Mouse (Mus musculus): Measurements from ENCODE around the gene Iqcb1. TPM values are rescaled to one million over a fixed set of nuclear protein-coding genes. Genes with fewer than 3 reads are reported as not detected.

Gene Iqcb1
- total RNA-seq, 2 experiments from 2014 or later: 25.9 to 30.6 TPM

DNA sequence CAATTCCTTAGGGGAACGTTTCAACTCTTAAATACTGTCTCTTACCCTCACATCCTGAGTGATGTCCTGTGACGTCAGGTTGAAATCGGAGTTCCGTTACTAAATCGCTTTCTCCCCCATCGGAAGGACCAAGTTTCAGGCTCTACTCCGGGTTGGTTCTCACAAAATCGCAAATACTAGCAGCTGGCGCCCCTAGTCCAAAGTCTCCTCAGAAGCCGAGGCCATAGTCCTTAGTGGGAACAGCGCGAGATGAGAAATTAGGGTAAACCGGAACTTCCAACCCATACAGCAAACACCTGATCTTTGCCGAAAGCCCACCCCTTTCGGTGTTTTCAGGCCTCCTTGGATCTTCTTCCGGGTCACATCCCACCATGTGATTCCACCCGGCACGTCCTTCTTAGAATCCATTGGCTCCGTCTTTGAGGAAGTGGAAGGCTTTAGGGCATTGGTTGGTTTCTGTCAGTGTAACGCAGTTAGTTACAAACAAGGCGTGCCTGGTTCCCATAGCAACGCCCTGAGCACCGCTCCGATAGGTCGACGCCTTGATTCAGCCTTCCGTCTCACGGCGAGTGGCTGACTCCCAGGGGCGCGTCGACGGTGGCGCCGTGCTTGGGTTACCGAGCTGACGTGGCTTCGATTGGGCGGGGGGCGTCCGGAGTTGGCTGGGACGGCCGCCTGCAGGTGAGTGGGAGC, 46.5 kb downstream of the Iqcb1 start, which contains the start of the genes Eaf2 and Golgb1:
TSS of gene Eaf2 (minus strand) at position 421 of the 693 bp plus-strand sequence.
TSS of gene Golgb1 (plus strand) at position 558 of the 693 bp plus-strand sequence.
- DNase-seq (ENCODE audit: low spot score in 2 of 2): peak; percentile 66 to 89

DNA sequence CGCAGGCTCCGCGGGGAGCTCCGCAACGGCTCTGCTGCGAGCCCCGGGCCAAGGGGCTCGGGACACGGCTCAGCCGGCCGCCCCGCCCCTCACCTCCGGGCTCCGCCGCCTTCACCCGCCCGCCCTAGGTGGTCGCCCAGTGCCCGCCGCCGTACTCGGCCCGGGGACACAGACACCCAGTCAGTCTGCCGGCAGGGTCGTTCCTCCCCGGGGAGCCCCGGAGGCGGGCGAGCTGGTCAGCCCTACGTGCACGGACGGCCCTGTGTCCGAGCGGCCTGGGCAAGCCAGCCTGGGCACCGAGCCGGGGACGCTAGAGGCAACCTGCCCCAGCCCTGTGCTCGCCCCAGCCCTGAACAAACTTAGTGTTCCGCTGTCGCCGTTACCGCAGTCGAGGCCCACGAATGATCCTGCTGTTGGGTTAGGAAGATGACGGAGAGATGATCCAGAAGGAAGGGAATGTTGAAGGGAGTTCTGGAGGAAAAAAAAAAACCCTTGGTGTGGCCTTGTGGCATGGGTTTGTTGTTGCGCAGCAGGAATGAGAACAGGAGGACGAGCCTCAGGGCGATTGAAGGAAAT, 47.2 kb downstream of the Iqcb1 start:
- peak in 1 of 2 experiments; percentile 50 for DNase-seq (ENCODE audit: low spot score in 2 of 2)

DNA sequence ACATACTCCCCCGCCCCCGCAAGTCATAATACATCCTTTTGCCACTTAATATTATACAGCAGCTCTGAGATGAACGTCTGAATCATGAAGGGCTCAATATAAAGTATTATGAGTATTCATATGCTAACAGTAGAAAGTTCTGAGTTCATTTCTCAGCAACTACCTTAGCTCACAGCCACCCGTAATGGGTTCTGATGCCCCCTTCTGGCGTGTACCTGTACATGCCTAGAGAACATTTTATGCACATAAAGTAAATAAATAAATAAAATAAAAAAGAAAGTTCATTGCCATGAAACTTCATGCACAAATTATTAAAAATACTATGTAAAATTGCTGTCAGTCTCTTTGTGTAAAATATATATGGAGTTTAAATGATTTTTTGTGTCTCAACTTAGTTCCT, 49.1 kb downstream of the Iqcb1 start:
- DNase-seq (ENCODE audit: low spot score in 2 of 2): no peak

DNA sequence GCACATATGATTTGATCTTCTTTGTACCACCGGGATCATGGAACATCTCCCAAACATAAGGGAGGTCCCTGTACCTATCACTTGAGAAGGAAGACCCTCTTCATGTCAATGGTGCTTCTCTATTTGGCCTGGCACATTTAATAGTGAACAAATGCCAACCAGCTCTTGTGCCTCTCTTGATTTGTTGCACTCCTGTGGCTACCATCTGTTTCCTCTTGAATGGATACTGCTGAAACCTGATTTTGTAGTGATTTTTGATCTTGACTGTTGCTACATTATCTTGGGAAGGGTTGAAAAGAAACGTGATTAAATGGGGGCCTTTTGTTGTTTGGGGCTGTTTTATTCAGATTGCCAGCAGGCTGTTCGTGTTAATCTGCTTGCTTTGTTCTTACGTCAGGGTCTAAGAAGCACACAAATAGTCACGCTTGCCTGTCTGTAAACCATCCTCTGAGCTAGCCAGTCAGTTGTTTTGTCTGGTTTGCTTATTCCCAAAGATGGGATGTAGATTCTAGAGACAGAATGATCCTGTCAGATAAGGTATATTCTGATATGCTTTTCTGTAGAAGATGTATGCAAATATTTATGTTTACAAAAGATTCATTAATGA, 54.7 kb downstream of the Iqcb1 start:
- no peak for DNase-seq (ENCODE audit: low spot score in 2 of 2)

DNA sequence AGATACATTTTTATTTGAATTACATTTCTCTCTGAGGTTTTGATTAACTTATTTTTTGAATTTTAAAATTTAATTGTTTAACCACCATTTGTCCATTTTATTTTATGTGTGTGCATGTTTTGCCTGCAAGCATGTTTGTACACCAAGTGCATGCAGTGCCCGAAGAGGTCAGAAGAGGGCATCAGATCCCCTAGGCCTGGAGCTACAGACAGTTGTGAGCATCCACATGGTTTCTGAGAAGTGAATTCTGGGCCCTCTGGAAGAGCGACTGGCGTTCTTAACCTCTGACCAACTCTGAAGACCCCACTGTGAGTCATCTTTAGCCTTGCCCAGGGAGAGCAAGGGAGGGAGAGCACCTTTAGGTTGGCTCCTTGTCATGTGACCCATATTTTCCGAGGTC, 56.7 kb downstream of the Iqcb1 start:
- DNase-seq (ENCODE audit: low spot score in 2 of 2): no peak

DNA sequence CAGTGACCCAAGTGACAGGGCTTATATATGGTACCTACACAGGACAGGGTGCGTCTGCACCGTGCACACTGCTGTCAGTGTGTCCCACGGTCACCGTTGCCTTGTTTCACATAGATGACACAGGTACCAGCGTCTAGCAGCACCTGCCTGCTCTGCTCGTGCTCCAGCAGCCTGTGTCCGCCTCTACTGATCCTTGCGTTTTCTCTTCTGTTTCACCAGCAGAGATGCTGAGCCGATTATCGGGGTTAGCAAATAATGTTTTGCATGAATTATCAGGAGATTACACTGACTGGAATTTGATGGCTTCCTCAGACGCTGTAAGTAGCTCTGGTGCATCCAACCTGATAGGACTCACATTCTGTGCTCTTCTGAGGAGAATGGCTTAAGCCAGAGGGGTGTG, 57.7 kb downstream of the Iqcb1 start:
- no peak for DNase-seq (ENCODE audit: low spot score in 2 of 2)

DNA sequence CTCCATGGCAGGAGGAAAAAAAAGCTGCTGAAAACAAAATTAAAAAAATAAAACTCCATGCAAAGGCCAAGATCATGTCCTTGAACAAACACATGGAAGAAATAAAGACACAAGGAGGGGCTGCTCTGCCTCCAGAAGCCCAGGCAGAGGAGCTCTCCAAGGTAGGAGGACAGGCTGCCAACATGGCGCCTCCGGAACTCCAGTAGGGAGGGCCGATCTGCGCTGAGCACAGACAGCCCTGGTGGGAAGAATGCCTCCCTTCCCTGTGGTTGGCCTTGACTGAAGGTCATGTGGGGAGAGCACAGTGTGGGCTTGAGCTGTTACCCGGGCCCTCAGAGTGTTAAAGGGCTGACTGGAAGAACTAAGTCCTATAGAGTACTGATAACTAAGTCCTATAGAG, 59.4 kb downstream of the Iqcb1 start:
- DNase-seq (ENCODE audit: low spot score in 2 of 2): no peak

DNA sequence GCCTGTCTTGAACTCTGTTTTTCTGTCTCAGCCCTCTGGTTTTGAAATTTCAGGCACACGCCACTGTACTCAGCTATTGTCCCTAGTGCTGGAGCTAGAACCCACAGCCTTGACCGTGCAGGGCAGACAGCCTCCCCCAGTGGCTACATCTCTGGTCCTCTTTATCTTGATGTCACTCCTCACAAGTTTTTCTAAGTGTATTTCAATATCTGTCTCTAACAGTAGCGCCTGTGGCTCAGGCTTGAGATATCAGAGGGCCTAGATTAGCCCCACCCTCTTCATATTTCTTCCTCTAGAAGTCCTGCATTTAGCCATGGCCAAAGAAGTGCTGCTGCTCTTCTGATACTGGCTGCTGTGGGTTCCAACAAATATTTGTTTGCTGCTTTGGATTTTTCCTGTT, 62.4 kb downstream of the Iqcb1 start:
- DNase-seq (ENCODE audit: low spot score in 2 of 2): no peak

DNA sequence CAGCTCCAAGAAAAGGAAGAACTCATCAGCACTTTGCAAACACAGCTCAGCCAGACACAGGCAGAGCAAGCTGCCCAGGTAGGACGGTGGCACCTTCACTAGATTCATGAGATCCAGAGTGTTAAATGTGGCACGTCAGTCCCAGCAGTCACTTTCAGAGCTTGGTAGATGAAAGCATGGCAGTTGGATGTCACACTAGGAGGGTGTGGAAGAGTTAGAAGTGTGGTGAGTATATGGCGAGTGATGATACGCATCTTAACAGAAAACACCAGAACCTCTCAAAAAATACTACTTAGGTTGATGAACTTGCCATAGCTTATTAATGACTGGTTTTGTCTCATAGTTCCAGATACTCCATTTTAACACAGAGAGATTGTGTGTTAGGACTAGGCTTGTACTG, 63.2 kb downstream of the Iqcb1 start:
- no peak for DNase-seq (ENCODE audit: low spot score in 2 of 2)

DNA sequence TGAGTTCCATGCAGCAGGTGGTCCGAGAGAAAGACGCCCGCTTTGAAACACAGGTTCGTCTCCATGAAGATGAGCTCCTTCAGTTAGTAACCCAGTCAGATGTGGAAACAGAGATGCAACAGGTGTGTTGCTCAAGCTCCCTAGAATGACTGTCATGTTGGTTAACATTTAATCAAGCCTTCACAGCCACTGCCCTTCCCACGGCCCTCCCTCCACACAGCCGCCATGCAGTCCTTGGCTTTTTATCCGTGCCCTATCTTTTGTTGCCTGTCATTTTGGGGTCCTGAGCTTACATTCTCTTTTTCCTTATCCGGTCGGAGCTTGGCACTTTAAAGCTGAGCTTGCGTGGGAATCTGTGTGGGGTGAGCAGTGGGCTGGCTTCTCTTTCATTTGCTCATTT, 65.1 kb downstream of the Iqcb1 start:
- DNase-seq (ENCODE audit: low spot score in 2 of 2): no peak

DNA sequence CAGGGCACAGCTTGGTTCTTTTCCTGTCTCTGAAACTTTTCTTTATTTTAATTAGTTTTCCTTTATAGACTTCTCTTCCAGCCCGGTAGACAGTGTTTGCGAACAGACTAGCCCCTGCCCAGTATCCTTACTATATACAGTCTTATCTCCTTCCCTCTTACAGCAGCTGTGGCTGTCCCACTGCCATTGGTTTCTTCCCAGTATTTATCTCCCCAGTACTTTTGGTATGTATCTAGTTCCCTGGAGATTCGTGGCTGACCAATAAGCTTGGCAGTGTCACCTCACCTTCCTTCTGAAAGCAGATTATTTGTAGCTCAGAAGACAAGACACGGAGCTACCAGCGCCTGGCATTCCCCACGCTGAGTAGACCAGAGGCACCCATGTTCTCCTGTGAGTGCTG, 68.5 kb downstream of the Iqcb1 start:
- no peak for DNase-seq (ENCODE audit: low spot score in 2 of 2)

DNA sequence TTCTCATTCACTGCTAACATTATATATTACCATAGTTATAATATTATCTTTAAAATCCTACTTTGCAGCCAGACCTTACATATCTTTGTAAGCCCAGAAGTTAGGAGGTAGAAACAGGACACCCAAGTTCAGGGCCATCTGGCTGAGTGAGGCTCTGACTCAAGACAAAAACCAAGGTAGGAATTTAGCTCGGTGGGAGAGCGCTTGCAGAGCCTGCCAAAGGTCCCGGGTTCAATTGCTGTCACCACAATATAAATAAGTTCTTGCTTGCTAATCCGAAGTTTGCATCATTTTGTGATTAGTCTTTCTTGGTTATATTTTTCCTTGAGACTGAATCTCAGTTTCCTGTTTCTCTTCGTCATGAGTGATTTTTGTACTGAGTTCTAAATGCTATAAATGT, 75.0 kb downstream of the Iqcb1 start:
- DNase-seq (ENCODE audit: low spot score in 2 of 2): no peak

DNA sequence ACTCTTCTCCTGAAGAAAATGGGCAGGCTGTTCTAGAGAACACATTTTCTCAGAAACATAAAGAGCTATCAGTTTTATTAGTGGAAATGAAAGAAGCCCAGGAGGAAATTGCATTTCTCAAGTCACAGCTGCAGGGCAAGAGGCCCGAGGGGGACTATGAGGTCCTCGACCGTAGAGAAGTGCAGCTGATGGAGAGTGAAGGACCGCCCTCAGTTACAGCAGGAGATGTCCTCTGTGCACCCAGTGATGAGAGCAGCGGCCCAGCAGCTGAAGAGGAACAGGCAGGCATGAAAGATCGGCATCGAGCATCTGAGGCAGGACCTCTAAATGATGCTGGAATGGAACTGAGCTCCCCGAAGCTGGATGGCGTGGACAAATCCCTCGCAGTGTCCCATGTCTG, 83.7 kb downstream of the Iqcb1 start:
- no peak for DNase-seq (ENCODE audit: low spot score in 2 of 2)

DNA sequence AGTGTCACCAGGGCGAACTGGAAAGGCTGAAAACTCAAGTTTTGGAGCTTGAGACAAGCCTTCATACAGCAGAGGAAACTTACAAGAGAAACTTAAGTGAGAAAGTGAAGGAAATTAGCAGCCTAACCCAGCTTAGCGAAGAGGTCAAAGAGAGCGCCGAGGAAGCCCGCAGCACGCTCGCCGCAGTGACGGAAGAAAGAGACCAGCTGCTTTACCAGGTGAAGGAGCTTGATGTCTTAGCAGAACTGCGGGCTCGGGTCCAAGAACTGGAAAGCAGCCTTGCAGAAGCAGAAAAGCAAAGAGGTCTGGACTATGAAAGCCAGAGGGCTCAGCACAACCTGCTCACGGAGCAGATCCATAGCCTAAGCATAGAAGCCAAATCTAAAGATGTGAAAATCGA, 84.1 kb downstream of the Iqcb1 start:
- DNase-seq (ENCODE audit: low spot score in 2 of 2): no peak

DNA sequence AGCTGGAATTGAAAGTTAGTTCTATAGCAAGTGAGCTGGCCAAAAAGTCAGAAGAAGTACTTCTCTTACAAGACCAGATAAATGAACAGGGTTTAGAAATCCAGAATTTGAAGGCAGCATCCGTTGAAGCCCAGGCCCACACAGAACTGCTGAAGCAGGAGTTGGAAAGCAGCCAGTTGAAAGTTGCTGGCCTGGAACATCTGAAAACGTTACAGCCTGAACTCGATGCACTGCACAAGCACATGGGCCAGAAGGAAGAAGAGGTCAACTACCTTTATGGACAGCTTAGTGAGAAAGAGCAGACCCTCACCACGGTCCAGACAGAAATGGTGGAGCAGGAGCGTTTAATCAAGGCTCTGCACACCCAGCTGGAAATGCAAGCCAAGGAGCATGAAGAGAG, 86.0 kb downstream of the Iqcb1 start:
- DNase-seq (ENCODE audit: low spot score in 2 of 2): no peak

DNA sequence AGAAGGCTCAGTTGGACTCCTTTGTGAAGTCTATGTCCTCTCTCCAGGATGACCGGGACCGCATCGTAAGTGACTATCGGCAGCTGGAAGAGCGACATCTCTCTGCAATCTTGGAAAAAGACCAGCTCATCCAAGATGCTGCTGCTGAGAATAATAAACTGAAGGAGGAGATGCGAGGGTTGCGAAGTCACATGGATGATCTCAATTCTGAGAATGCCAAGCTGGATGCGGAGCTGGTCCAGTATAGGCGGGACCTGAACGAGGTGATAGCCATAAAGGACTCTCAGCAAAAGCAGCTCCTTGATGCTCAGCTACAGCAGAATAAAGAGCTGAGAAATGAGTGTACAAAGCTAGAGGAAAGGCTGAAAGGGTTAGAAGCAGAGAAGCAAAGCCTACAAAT, 90.3 kb downstream of the Iqcb1 start:
- DNase-seq (ENCODE audit: low spot score in 2 of 2): no peak

DNA sequence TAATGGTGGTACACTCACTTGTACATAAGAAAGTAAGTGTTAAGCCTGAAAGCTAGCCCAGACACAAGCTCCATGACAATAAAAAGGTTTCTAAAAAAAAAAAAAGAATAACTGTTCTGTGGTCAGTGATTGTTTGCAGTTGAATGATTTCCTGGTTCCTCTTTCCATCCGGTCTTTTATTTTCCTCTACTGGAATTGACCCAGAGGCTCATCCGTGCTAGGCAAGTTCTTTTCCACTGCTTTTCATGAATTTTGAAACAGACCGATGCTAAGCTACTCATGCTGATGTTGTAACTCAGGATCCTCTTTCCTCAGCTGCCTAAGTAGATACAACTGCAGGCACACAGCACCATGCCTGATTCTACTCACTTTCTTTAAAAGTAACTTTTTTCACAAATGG, 92.2 kb downstream of the Iqcb1 start:
- DNase-seq (ENCODE audit: low spot score in 2 of 2): no peak

DNA sequence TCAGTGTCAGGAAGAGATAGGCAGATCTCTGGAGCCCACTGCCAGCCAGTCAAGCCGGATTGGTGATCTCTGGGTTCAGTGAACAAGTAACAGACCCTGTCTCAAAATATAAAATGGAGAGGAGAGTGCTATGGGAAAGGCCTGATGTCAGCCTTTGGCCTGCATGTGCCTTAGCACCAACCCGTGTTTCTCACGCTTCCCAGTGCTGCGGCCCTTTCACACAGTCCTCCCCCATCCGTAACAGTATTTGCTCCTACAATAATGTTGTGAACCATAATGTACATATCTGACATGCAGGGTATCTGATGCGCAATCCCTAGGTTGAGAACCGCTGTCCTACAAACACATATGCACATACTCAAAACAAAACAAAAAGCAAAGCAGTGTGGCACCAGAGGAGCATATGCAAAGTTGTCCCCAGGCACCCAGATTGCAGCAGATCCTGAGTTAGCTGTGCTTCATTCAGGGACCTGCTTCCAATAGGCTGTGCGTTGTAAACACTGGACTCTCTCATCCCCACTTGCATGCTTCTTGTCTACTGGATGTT, 93.0 kb downstream of the Iqcb1 start:
- DNase-seq (ENCODE audit: low spot score in 2 of 2): no peak

DNA sequence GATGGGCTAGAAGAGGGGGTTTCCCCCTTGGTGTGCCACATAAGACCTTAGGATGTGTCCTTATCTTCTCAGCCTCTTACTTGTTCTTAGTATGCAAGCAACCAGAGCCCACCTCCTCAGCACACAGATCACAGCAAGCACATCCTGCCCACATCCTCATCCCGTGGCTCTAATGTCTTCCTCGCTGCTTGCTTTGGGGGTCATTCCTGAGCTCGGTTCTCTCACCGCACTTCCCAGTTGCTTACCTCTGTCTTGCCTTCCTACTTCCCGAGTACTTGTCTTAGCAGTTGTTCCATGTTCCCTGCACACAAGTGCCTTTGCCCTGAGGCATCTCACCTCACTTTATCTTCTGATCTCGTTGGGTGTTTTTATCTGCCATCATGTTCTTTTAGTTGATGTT, 93.8 kb downstream of the Iqcb1 start:
- DNase-seq (ENCODE audit: low spot score in 2 of 2): no peak
